Mouse (Mus musculus) liver, embryonic 16.5 days (tissue): ENCODE results near the gene Lce3c. TPM values are rescaled to one million over a fixed set of nuclear protein-coding genes. Genes with fewer than 3 reads are reported as not detected.

ENCODE experiments used
- ATAC-seq: fragments of 200-750 bp; cut with Nextera tagmentation; 2 replicates; pipeline ENCODE4 v1.8.0; 2017; ENCODE audit warnings: low read depth, mild to moderate bottlenecking, moderate number of reproducible peaks, moderate library complexity
- H3K27ac ChIP-seq: fragments of 300-500 bp; sonication (generic); 2 replicates; pipeline ENCODE4 v1.5.1; 2014; ENCODE audit warnings: mild to moderate bottlenecking, low read length
- H3K27me3 ChIP-seq: fragments of 300-500 bp; sonication (generic); 2 replicates; pipeline ENCODE4 v1.6.1; 2014; ENCODE audit warnings: low read depth, low read length, mixed read lengths; ENCODE audit not compliant: control insufficient read depth, insufficient read depth
- H3K36me3 ChIP-seq: fragments of 300-500 bp; sonication (generic); 2 replicates; pipeline ENCODE4 v1.6.1; 2014; ENCODE audit warnings: mild to moderate bottlenecking; ENCODE audit not compliant: control insufficient read depth, insufficient read depth
- H3K4me1 ChIP-seq: fragments of 300-500 bp; sonication (generic); 2 replicates; pipeline ENCODE4 v1.6.1; 2014; ENCODE audit warnings: low read depth, low read length, mixed read lengths; ENCODE audit not compliant: control insufficient read depth
- H3K4me2 ChIP-seq: fragments of 300-500 bp; sonication (generic); 2 replicates; pipeline ENCODE4 v1.6.1; 2014; ENCODE audit warnings: low read depth, low read length, mixed read lengths
- H3K4me3 ChIP-seq: fragments of 300-500 bp; sonication (generic); 2 replicates; pipeline ENCODE4 v1.5.1; 2014; ENCODE audit warnings: low read depth, mild to moderate bottlenecking, low read length
- H3K9ac ChIP-seq: fragments of 300-500 bp; sonication (generic); 2 replicates; pipeline ENCODE4 v1.6.1; 2014; ENCODE audit warnings: low read depth, low read length
- H3K9me3 ChIP-seq: fragments of 300-500 bp; sonication (generic); replicated peaks from 2 replicates; pipeline ENCODE4 v1.6.1; 2016; ENCODE audit warnings: low read length; ENCODE audit not compliant: control insufficient read depth
- WGBS: fragments of 180-500 bp; shearing (Covaris S2); extraction: QIAGEN DNeasy Blood & Tissue Kit; methylation state at CpG from one replicate; pipeline ENCODE4 v1.1.7; 2014; ENCODE audit not compliant: insufficient replicate concordance; 5-methylcytosine and 5-hydroxymethylcytosine counted together
- polyA plus RNA-seq: library from polyadenylated mRNA; unstranded; fragments of >200 nt; fragmentation: Nextera tagmentation; extraction: Ambion mirVana; gene quantifications from 2 replicates; pipeline ENCODE4 v1.2.1, GENCODE M21; 2015

Gene Lce3c
- not detected in 2 replicates for polyA plus RNA-seq

DNA sequence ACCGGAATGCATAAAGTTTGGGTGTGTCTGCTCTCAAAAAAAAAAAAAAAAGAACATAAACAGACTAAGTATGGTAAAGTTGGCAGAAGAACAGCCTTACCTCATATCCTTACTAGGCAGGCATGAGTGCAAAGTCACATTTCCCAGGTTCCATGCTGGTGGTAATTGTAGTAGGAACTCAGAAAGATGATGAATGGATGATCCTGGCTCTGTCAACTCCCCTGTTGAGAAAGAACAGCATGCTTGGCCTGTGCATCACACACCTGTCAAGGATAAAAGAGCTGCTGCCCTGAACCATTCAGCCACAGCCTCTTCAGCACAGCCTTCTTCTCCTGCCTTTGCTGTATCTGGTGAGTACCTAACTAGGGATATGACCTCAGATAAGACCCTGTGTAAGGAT, at the start of gene Lce3c:
Lce3c (plus strand) TSS at position 301 of the 400 bp plus-strand sequence.
- H3K9me3 ChIP-seq, result no peaks in the 10 kb centered on the region
- H3K4me2 ChIP-seq, result no peak within 1 kb of the TSS
- H3K36me3 ChIP-seq, result no peaks in the 10 kb centered on the region
- H3K27ac ChIP-seq, result no peak within 1 kb of the TSS
- H3K9ac ChIP-seq, result no peak within 1 kb of the TSS
- ATAC-seq, result no peak
- H3K27me3 ChIP-seq, result no peaks in the 10 kb centered on the region
- WGBS, result 57% methylated on average over 1 of the region's 1 CpGs
- no peak within 1 kb of the TSS for H3K4me3 ChIP-seq
- H3K4me1 ChIP-seq, result no peaks in the 10 kb centered on the region

GRCm38 (mm10) chr3:92894489-92894888, 49.8 kb upstream of the Lce3c start:
- no peaks in the 10 kb centered on the region for H3K27me3 ChIP-seq
- H3K9me3 ChIP-seq, result no peaks in the 10 kb centered on the region
- H3K4me2 ChIP-seq, result no peak overlapping the region
- no peaks in the 10 kb centered on the region for H3K36me3 ChIP-seq
- H3K27ac ChIP-seq, result no peak overlapping the region
- no peak overlapping the region for H3K9ac ChIP-seq
- no peak for ATAC-seq
- no peak overlapping the region for H3K4me3 ChIP-seq
- WGBS, result 33% methylated on average over 1 of the region's 1 CpGs
- H3K4me1 ChIP-seq, result no peaks in the 10 kb centered on the region

DNA sequence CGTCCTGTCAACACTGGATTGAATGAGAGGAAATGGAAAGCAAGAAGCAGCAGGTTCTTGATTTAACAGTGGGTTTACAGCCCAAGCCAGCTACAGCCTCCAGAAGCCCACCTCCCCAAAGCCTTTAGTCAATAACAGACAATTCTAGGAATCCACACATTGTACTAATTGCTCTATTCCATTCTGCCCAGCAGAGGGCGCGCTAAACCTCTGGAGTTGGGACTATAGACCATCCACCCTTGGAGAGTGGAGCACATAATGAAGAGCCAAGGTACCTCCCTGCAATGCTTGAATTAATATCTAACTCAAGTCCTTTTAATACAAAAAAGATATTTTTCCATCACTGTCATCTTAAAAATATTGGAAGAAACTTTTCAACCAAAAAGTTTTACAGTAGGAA, 41.3 kb upstream of the Lce3c start:
- no peak overlapping the region for H3K27ac ChIP-seq
- no peak overlapping the region for H3K4me2 ChIP-seq
- H3K27me3 ChIP-seq, result no peaks in the 10 kb centered on the region
- H3K4me3 ChIP-seq, result no peak overlapping the region
- no peak overlapping the region for H3K9ac ChIP-seq
- H3K36me3 ChIP-seq, result no peaks in the 10 kb centered on the region
- no peaks in the 10 kb centered on the region for H3K4me1 ChIP-seq
- H3K9me3 ChIP-seq, result no peaks in the 10 kb centered on the region
- WGBS, result 11% methylated on average over 3 of the region's 3 CpGs
- no peak for ATAC-seq

DNA sequence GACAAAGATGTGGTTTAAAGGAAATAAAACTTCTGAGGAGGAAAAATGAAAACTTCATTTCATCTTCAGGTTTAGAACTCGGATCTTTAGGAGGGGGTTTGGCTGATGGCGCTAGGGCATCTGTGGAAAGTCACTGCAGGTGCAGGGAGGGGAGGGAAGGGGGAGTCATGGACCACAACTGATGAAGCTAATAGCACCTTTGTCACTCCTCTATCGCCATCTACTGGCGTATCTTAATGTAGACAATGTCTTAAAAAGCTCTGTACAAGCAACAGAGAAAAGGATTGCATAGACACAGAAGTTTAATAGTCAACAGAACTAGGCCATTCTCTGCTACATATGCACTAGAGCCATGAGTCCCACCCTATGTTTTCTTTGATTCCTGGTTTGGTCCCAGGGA, 40.6 kb upstream of the Lce3c start:
- H3K4me1 ChIP-seq, result no peaks in the 10 kb centered on the region
- 17% methylated on average over 4 of the region's 4 CpGs for WGBS
- no peak overlapping the region for H3K27ac ChIP-seq
- H3K27me3 ChIP-seq, result no peaks in the 10 kb centered on the region
- no peaks in the 10 kb centered on the region for H3K9me3 ChIP-seq
- ATAC-seq, result no peak
- H3K9ac ChIP-seq, result no peak overlapping the region
- no peak overlapping the region for H3K4me2 ChIP-seq
- no peak overlapping the region for H3K4me3 ChIP-seq
- no peaks in the 10 kb centered on the region for H3K36me3 ChIP-seq

DNA sequence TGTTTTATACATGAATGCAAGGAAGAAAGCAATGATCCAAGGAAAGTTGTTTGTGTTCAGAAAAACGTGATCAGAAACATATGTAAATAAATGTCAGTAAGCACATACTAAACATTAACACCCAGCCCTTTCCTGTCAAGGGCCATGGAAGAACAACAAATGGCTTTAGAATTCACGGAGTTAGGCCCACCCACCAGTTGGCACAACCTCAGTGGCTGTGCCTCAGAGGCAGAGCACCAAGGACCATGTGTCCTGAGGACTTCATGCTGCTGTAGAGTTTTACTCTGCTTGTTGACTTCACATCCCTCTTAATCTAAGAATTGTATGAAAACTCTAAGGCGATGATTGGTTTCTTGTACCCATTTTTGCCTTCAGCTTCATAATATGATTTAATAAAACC, 39.1 kb upstream of the Lce3c start:
- H3K4me2 ChIP-seq, result no peak overlapping the region
- no peak overlapping the region for H3K9ac ChIP-seq
- H3K36me3 ChIP-seq, result no peaks in the 10 kb centered on the region
- no peak overlapping the region for H3K27ac ChIP-seq
- no peaks in the 10 kb centered on the region for H3K9me3 ChIP-seq
- no peak for ATAC-seq
- no peaks in the 10 kb centered on the region for H3K4me1 ChIP-seq
- 41% methylated on average over 3 of the region's 3 CpGs for WGBS
- no peak overlapping the region for H3K4me3 ChIP-seq
- H3K27me3 ChIP-seq, result no peaks in the 10 kb centered on the region

- Histone ChIP-seq H3K9me3 (no peaks in the 10 kb centered on the region), H3K9ac (no peak overlapping the region), H3K27me3 (no peaks in the 10 kb centered on the region), H3K4me3 (no peak overlapping the region), H3K4me2 (no peak overlapping the region), H3K36me3 (no peaks in the 10 kb centered on the region), H3K4me1 (no peaks in the 10 kb centered on the region), H3K27ac (no peak overlapping the region)
- 20% methylated on average over 4 of the region's 4 CpGs for whole genome bisulfite sequencing
- no peak for ATAC-seq
Observed at GRCm38 (mm10) chr3:92907571-92907970, 36.7 kb upstream of the Lce3c start.

DNA sequence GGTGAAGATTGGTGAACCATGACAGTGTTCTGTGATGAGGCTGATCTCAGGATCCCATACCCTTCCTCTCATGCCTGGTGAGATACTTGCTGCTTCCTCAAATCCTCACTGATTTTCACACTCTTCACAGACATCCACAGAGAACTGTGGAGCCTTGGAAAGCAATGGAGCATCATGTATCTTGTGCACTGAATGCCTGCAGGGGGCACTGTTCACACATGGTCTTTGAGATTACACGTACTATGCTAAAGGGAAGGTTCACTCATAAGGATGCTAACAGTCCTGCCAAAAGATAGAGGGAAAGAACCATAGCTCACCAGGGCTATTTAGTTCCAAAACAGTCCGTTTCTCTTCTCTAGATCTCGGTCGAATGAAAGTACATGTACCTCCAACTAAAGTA, 23.9 kb upstream of the Lce3c start:
- Histone ChIP-seq H3K9me3 (no peaks in the 10 kb centered on the region), H3K4me2 (no peak overlapping the region), H3K27me3 (no peaks in the 10 kb centered on the region), H3K4me3 (no peak overlapping the region), H3K27ac (no peak overlapping the region), H3K4me1 (no peaks in the 10 kb centered on the region), H3K9ac (no peak overlapping the region), H3K36me3 (no peaks in the 10 kb centered on the region)
- WGBS, result 38% methylated on average over 4 of the region's 4 CpGs
- no peak for ATAC-seq

DNA sequence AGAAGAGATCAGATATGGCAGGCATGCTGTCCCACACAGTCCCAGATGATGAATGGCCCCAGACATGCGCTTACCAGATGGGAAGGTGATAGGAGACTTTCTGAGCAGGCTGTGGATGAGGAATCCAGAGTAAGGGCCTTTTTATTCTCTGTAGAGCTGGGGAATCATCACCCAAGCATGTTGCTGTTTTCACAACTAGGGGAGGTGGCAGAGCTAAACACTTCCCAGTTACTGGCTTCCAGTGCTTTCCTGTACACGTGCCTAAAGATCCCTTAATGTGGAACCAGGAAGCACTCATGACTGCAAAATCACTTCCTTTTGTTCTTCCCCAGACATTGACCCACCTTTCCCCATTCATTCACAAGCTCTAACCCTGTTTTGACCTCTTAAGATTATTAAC, 18.2 kb upstream of the Lce3c start, which contains the start of gene Lce3a:
Lce3a (minus strand) TSS at position 101 of the 400 bp plus-strand sequence.
- no peaks in the 10 kb centered on the region for H3K9me3 ChIP-seq
- no peaks in the 10 kb centered on the region for H3K36me3 ChIP-seq
- H3K4me1 ChIP-seq, result no peaks in the 10 kb centered on the region
- H3K4me2 ChIP-seq, result no peak within 1 kb of the TSS
- ATAC-seq, result no peak
- WGBS, result 23% methylated on average over 2 of the region's 2 CpGs
- no peak within 1 kb of the TSS for H3K4me3 ChIP-seq
- no peak within 1 kb of the TSS for H3K27ac ChIP-seq
- H3K9ac ChIP-seq, result no peak within 1 kb of the TSS
- no peaks in the 10 kb centered on the region for H3K27me3 ChIP-seq

DNA sequence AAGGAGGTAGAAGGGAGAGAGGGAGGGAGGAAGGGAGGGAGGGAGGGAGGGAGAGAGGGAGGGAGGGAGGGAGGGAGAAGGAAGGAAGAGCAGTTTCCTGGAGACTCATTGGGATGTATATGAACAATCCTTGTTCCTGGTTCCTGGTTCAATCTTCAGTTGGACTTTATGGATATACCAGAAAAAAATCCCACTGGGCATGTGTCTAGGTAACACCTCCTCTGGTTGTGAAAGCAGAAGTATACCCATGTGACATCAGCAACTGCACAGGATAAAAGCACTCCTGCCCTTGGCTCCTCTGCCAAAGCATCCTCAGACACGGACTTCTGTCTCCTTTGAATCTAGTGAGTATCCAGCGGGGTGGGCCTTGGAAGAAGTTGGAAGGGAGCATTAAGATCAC, 11.6 kb upstream of the Lce3c start, which contains the start of gene Lce3b:
Lce3b (plus strand) TSS at position 301 of the 400 bp plus-strand sequence.
- no peaks in the 10 kb centered on the region for H3K27me3 ChIP-seq
- no peaks in the 10 kb centered on the region for H3K36me3 ChIP-seq
- 21% methylated on average over 2 of the region's 2 CpGs for WGBS

More for the DNA sequence above, 11.6 kb upstream of the Lce3c start, which contains the start of gene Lce3b:
- Histone ChIP-seq H3K4me2 (no peak within 1 kb of the TSS), H3K9me3 (no peaks in the 10 kb centered on the region), H3K4me1 (no peaks in the 10 kb centered on the region), H3K9ac (no peak within 1 kb of the TSS), H3K27ac (no peak within 1 kb of the TSS), H3K4me3 (no peak within 1 kb of the TSS)
- no peak for ATAC-seq
